Mouse (Mus musculus) stomach, postnatal 0 days (tissue): Measurements from ENCODE around the gene Hsp90aa1. TPM values are rescaled to one million over a fixed set of nuclear protein-coding genes. Genes with fewer than 3 reads are reported as not detected.
A peak's percentile ranks its signal among the peaks of the same experiment; 100 is the strongest.

Experiments
- ATAC-seq: fragments of 200-750 bp; cut with Nextera tagmentation; 2 replicates; pipeline ENCODE4 v1.8.0; 2017; ENCODE audit not compliant: low FRiP score, low TSS enrichment
- DNase-seq: peaks from one replicate; pipeline ENCODE4 v3.0.0-alpha.2; 2016; ENCODE audit warnings: low spot score
- H3K27ac ChIP-seq: fragments of 300-500 bp; sonication (generic); replicated peaks from 2 replicates; pipeline ENCODE4 v1.5.1; 2014; ENCODE audit warnings: mild to moderate bottlenecking, control low read depth
- H3K27me3 ChIP-seq: fragments of 300-500 bp; sonication (generic); 2 replicates; pipeline ENCODE4 v1.6.1; 2014; ENCODE audit warnings: low read length; ENCODE audit not compliant: control insufficient read depth, insufficient read depth
- H3K36me3 ChIP-seq: fragments of 300-500 bp; sonication (generic); 2 replicates; pipeline ENCODE4 v1.6.1; 2014; ENCODE audit warnings: low read length, mixed read lengths; ENCODE audit not compliant: control insufficient read depth, insufficient read depth
- H3K4me1 ChIP-seq: fragments of 300-500 bp; sonication (generic); replicated peaks from 2 replicates; pipeline ENCODE4 v1.6.1; 2014; ENCODE audit warnings: antibody characterized with exemption; ENCODE audit not compliant: control insufficient read depth, insufficient read depth
- H3K4me2 ChIP-seq: fragments of 300-500 bp; sonication (generic); replicated peaks from 2 replicates; pipeline ENCODE4 v1.6.1; 2014; ENCODE audit warnings: low read depth, mild to moderate bottlenecking, control low read depth, moderate library complexity
- H3K4me3 ChIP-seq: fragments of 300-500 bp; sonication (generic); 2 replicates; pipeline ENCODE4 v1.5.1; 2014; ENCODE audit warnings: low read depth, low read length, control low read depth
- H3K9ac ChIP-seq: fragments of 300-500 bp; sonication (generic); 2 replicates; pipeline ENCODE4 v1.6.1; 2014; ENCODE audit warnings: mild to moderate bottlenecking, low read length, control low read depth, mixed read lengths
- H3K9me3 ChIP-seq: fragments of 300-500 bp; sonication (generic); 2 replicates; pipeline ENCODE4 v1.6.1; 2016; ENCODE audit warnings: low read length; ENCODE audit not compliant: control insufficient read depth
- CTCF ChIP-seq: IDR thresholded peaks from 2 replicates; pipeline ENCODE4 v1.5.1; 2016; ENCODE audit warnings: antibody characterized with exemption, low read depth, mild to moderate bottlenecking, moderate library complexity
- EP300 ChIP-seq: optimal IDR thresholded peaks from 2 replicates; pipeline ENCODE3; 2016; ENCODE audit warnings: antibody characterized with exemption
- WGBS: fragments of 180-500 bp; shearing (Covaris S2); extraction: QIAGEN DNeasy Blood & Tissue Kit; methylation state at CpG from one replicate; pipeline ENCODE4 v1.1.7; 2014; 5-methylcytosine and 5-hydroxymethylcytosine counted together
- polyA plus RNA-seq: library from polyadenylated mRNA; unstranded; fragments of >200 nt; fragmentation: Nextera tagmentation; extraction: Ambion mirVana; gene quantifications from 2 replicates; pipeline ENCODE4 v1.2.1, GENCODE M21; 2015

Hsp90aa1 gene
- polyA plus RNA-seq, 1 experiment from 2014 or later, result 326 TPM

DNA sequence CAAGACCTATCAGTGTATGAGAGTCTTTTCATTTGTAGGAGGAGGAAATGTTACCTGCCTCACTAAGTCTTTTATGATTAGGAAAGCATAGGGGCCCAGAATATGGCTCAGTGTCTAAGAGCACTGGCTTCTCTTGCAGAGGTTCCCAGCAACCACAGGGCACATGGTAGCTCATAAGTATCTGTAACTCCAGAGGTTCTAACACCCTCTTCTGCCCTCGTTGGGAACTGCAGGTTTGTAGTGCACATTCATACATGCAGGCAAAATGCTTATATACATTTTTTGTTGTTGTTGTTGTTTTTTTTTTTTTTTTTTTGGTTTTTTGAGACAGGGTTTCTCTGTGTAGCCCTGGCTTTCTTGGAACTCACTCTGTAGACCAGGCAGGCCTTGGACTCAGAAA is 23.9 kb upstream of the Hsp90aa1 start:
- ATAC-seq, result no peak
- 48% methylated on average over 1 of the region's 1 CpGs for WGBS

DNA sequence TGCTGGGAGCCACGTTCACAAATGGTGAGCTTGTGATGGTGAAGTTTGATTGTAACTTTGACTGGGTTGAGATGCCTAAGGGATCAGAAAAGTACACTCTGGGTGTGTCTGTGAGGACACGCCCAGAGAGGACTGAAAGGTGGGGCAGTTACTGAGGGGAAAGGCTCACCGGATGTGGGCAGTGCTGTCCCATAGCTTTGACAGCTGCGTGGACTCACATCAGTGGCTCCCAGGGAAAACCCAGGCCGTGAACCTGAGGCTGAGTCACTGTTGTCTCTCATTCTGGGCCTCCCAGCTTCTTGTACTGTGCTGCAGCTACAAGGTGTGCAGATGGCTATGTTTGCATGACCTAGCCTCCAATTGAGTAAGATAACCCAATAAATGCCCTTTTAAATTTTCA is 23.0 kb upstream of the Hsp90aa1 start:
- Histone ChIP-seq H3K27me3 (no peaks in the 10 kb centered on the region), H3K9me3 (no peaks in the 10 kb centered on the region), H3K4me2 (no peak overlapping the region), H3K27ac (no peak overlapping the region), H3K9ac (no peak overlapping the region), H3K36me3 (no peaks in the 10 kb centered on the region), H3K4me1 (no peaks in the 10 kb centered on the region), H3K4me3 (no peak overlapping the region)
- ATAC-seq (peak; percentile 77), DNase-seq (peak; percentile 33)
- no peak for TF ChIP-seq CTCF
- TF ChIP-seq EP300, result no peak
- WGBS, result 61% methylated on average over 5 of the region's 5 CpGs

More for the DNA sequence above, 23.9 kb upstream of the Hsp90aa1 start:
- no peaks in the 10 kb centered on the region for H3K4me1 ChIP-seq
- TF ChIP-seq CTCF, result no peak
- TF ChIP-seq EP300, result no peak
- H3K9ac ChIP-seq, result no peak overlapping the region
- DNase-seq, result no peak
- no peak overlapping the region for H3K27ac ChIP-seq
- no peak overlapping the region for H3K4me2 ChIP-seq
- no peaks in the 10 kb centered on the region for H3K9me3 ChIP-seq
- no peak overlapping the region for H3K4me3 ChIP-seq
- H3K27me3 ChIP-seq, result no peaks in the 10 kb centered on the region
- H3K36me3 ChIP-seq, result no peaks in the 10 kb centered on the region

GRCm38 (mm10) chr12:110725051-110725450 is 22.5 kb upstream of the Hsp90aa1 start:
- H3K27me3 ChIP-seq, result no peaks in the 10 kb centered on the region
- H3K4me2 ChIP-seq, result no peak overlapping the region
- DNase-seq (no peak), ATAC-seq (no peak)
- H3K9me3 ChIP-seq, result no peaks in the 10 kb centered on the region
- H3K36me3 ChIP-seq, result no peaks in the 10 kb centered on the region
- TF ChIP-seq CTCF (no peak), EP300 (no peak)
- no peak overlapping the region for H3K4me3 ChIP-seq
- no peaks in the 10 kb centered on the region for H3K4me1 ChIP-seq
- H3K9ac ChIP-seq, result no peak overlapping the region
- no peak overlapping the region for H3K27ac ChIP-seq
- WGBS, result 88% methylated on average over 5 of the region's 5 CpGs

DNA sequence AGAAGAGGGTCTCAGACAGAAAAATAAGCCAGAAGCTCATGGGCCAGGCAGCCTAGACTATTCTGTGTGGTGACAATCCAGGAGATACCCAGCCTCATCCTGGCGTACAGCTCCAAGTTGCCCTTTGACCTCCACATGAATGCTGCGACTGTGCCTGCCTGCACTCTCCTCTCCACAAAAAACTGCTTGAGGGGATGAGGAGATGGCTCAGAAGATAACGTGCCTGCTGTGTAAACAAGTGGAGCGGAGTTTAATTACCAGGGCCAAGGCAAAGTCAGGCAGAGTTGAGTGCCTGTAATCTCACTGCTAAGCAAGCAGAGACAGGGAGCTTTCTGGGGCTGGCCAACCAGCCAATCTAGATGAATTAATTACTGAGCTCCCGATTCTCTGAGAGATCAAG is 13.5 kb upstream of the Hsp90aa1 start:
- Histone ChIP-seq H3K27me3 (no peaks in the 10 kb centered on the region), H3K36me3 (no peaks in the 10 kb centered on the region), H3K9me3 (no peaks in the 10 kb centered on the region), H3K4me2 (no peak overlapping the region), H3K9ac (no peak overlapping the region), H3K27ac (no peak overlapping the region), H3K4me3 (no peak overlapping the region), H3K4me1 (no peaks in the 10 kb centered on the region)
- TF ChIP-seq CTCF, result no peak
- no peak for TF ChIP-seq EP300
- no peak for ATAC-seq
- no peak for DNase-seq
- WGBS, result 13% methylated on average over 5 of the region's 5 CpGs

GRCm38 (mm10) chr12:110714215-110714614 is 11.7 kb upstream of the Hsp90aa1 start:
- H3K27me3 ChIP-seq, result no peaks in the 10 kb centered on the region
- ATAC-seq (no peak), DNase-seq (no peak)
- 92% methylated on average over 6 of the region's 6 CpGs for WGBS
- no peak overlapping the region for H3K4me2 ChIP-seq
- H3K9me3 ChIP-seq, result no peaks in the 10 kb centered on the region
- TF ChIP-seq EP300, result no peak
- no peak for TF ChIP-seq CTCF
- H3K9ac ChIP-seq, result no peak overlapping the region
- no peaks in the 10 kb centered on the region for H3K36me3 ChIP-seq
- H3K4me3 ChIP-seq, result no peak overlapping the region
- H3K27ac ChIP-seq, result no peak overlapping the region
- no peaks in the 10 kb centered on the region for H3K4me1 ChIP-seq

- Histone ChIP-seq H3K4me2 (no peak overlapping the region), H3K27me3 (no peaks in the 10 kb centered on the region), H3K9ac (no peak overlapping the region), H3K4me1 (no peaks in the 10 kb centered on the region), H3K36me3 (no peaks in the 10 kb centered on the region), H3K4me3 (no peak overlapping the region), H3K27ac (no peak overlapping the region), H3K9me3 (no peaks in the 10 kb centered on the region)
- WGBS, result 94% methylated on average over 6 of the region's 6 CpGs
- ATAC-seq (no peak), DNase-seq (peak; percentile 21)
- TF ChIP-seq EP300 (no peak), CTCF (peak; percentile 49)
Observed at GRCm38 (mm10) chr12:110713784-110714183, 11.3 kb upstream of the Hsp90aa1 start.
